Mouse (Mus musculus) right cerebral cortex, postnatal 14 days (tissue): ENCODE measurements around the gene Nbeal2.
A peak's percentile ranks its signal among the peaks of the same experiment; 100 is the strongest.

Experiments
- DNase-seq: peaks from one replicate; pipeline ENCODE4 v3.0.0; 2022

Nbeal2 gene

GRCm38 (mm10) chr9:110644295-110644694 lies 9.7 kb downstream of the Nbeal2 start:
- no peak for DNase-seq

- no peak for DNase-seq
Observed at GRCm38 (mm10) chr9:110643787-110644186, 10.2 kb downstream of the Nbeal2 start.

GRCm38 (mm10) chr9:110642812-110643524 lies 11.0 kb downstream of the Nbeal2 start:
- no peak for DNase-seq

- no peak for DNase-seq
Observed at GRCm38 (mm10) chr9:110641006-110641405, 13.0 kb downstream of the Nbeal2 start.

- DNase-seq = no peak
Observed at GRCm38 (mm10) chr9:110638611-110639021, 15.3 kb downstream of the Nbeal2 start.

- peak; percentile 96 for DNase-seq
Observed at GRCm38 (mm10) chr9:110635225-110635624, 18.7 kb downstream of the Nbeal2 start.

- no peak for DNase-seq
Observed at GRCm38 (mm10) chr9:110633882-110634281, 20.1 kb downstream of the Nbeal2 start.

GRCm38 (mm10) chr9:110632671-110633070 lies 21.3 kb downstream of the Nbeal2 start:
- DNase-seq = no peak

GRCm38 (mm10) chr9:110631651-110632275 lies 22.2 kb downstream of the Nbeal2 start:
- DNase-seq = no peak

GRCm38 (mm10) chr9:110631191-110631590 lies 22.8 kb downstream of the Nbeal2 start:
- DNase-seq = peak; percentile 75

- DNase-seq = no peak
Observed at GRCm38 (mm10) chr9:110630171-110630570, 23.8 kb downstream of the Nbeal2 start.

GRCm38 (mm10) chr9:110625350-110625908 lies 28.5 kb downstream of the Nbeal2 start:
- no peak for DNase-seq

- DNase-seq = peak; percentile 82
Observed at GRCm38 (mm10) chr9:110624361-110625166, 29.4 kb downstream of the Nbeal2 start, which contains the start of gene Nradd. Gene Nradd, minus strand, starts transcription at chr9:110624452.

- no peak for DNase-seq
Observed at GRCm38 (mm10) chr9:110623416-110624195, 30.4 kb downstream of the Nbeal2 start.

- no peak for DNase-seq
Observed at GRCm38 (mm10) chr9:110622621-110623219, 31.2 kb downstream of the Nbeal2 start.

GRCm38 (mm10) chr9:110620685-110621084 lies 33.3 kb downstream of the Nbeal2 start:
- DNase-seq = no peak

GRCm38 (mm10) chr9:110620180-110620579 lies 33.8 kb downstream of the Nbeal2 start:
- DNase-seq = no peak

GRCm38 (mm10) chr9:110617081-110617480 lies 36.9 kb downstream of the Nbeal2 start:
- DNase-seq = no peak

GRCm38 (mm10) chr9:110611471-110611870 lies 42.5 kb downstream of the Nbeal2 start:
- no peak for DNase-seq

- DNase-seq = no peak
Observed at GRCm38 (mm10) chr9:110583521-110583920, 70.4 kb downstream of the Nbeal2 start.

GRCm38 (mm10) chr9:110582161-110582560 lies 71.8 kb downstream of the Nbeal2 start:
- DNase-seq = no peak
